Comparison of ENCODE assay signal across 20 mouse cellular contexts in genomic region chr19:59850696-59851095, GRCm38 (mm10).
DNase-seq lines count a peak whose midpoint lies in the region; ATAC-seq and TF ChIP-seq lines count a peak whose summit lies in the region.
"Had no signal": no experiment of that assay in that cellular context is flagged by ENCODE, and none has a peak within 500 bp of the region (broad histone marks: within the 10 kb centered on the region; RNA-seq: fewer than 3 reads in every experiment).

No protein-coding gene starts in this region.

- H3K4me2 ChIP-seq in intestine, embryonic 16.5 days (ENCODE audit: low read depth, low read length): no peak overlapping the region
- no peak overlapping the region for H3K4me2 ChIP-seq in intestine, embryonic 15.5 days (replicated peaks)
- no peak overlapping the region for H3K4me2 ChIP-seq in lung, postnatal 0 days (replicated peaks; ENCODE audit: low read depth, low read length)
- no peak overlapping the region for H3K4me2 ChIP-seq in midbrain, embryonic 11.5 days
- H3K4me2 ChIP-seq in midbrain, embryonic 15.5 days: no peak overlapping the region
- H3K4me2 ChIP-seq: forebrain, embryonic 13.5 days; forebrain, embryonic 15.5 days had no signal

- H3K9ac ChIP-seq in intestine, embryonic 16.5 days (ENCODE audit: low read depth, low read length): no peak overlapping the region
- no peak overlapping the region for H3K9ac ChIP-seq in intestine, embryonic 15.5 days
- H3K9ac ChIP-seq in lung, postnatal 0 days (replicated peaks; ENCODE audit: low read depth): no peak overlapping the region
- H3K9ac ChIP-seq in midbrain, embryonic 11.5 days (ENCODE audit: low read length): no peak overlapping the region
- H3K9ac ChIP-seq in midbrain, embryonic 15.5 days: no peak overlapping the region
- H3K9ac ChIP-seq: forebrain, embryonic 13.5 days; forebrain, embryonic 15.5 days; forebrain, postnatal 0 days had no signal

- 0 out of 2 replicates have a peak, but pooled peaks have one; percentile 42 for ATAC-seq in intestine, embryonic 16.5 days
- no peak for ATAC-seq in intestine, embryonic 15.5 days
- peak; percentile 74 for ATAC-seq in lung, postnatal 0 days
- ATAC-seq in midbrain, embryonic 11.5 days (ENCODE audit: low FRiP score): no peak
- no peak for ATAC-seq in midbrain, embryonic 15.5 days (replicated peaks)
- ATAC-seq: forebrain, embryonic 13.5 days; forebrain, embryonic 15.5 days; forebrain, postnatal 0 days had no signal

- WGBS in intestine, embryonic 16.5 days: 47% methylated on average over 5 of the region's 5 CpGs
- 46% methylated on average over 5 of the region's 5 CpGs for WGBS in intestine, embryonic 15.5 days
- WGBS in lung, postnatal 0 days: 40% methylated on average over 5 of the region's 5 CpGs
- WGBS in midbrain, embryonic 11.5 days: 69% methylated on average over 5 of the region's 5 CpGs
- WGBS in midbrain, embryonic 15.5 days: 60% methylated on average over 5 of the region's 5 CpGs
- WGBS in limb, embryonic 10.5 days: 68% methylated on average over 5 of the region's 5 CpGs

- DNase-seq in lung, postnatal 0 days (ENCODE audit: low spot score): peak; percentile 61
- no peak for DNase-seq in lung, postnatal 14 days
- peak; percentile 65 for DNase-seq in midbrain, embryonic 11.5 days (ENCODE audit: low spot score, missing footprints)
- peak; percentile 28 for DNase-seq in limb, embryonic 10.5 days (ENCODE audit: low spot score)
- no peak for DNase-seq in testis, postnatal 10 days (ENCODE audit: low spot score)
- DNase-seq: adrenal gland, adult 2 months; adrenal gland, postnatal 10 days; adrenal gland, postnatal 25 days; cerebellum, adult 11 months; cerebellum, adult 18-20 months; cerebellum, adult 8-10 months; cerebellum, adult 9-11 months; cerebellum, postnatal 14 days; cerebellum, postnatal 36 days; forebrain, postnatal 0 days had no signal

- H3K4me1 ChIP-seq in intestine, embryonic 16.5 days (ENCODE audit: control insufficient read depth, insufficient read depth, low read length): no peaks in the 10 kb centered on the region
- H3K4me1 ChIP-seq in intestine, embryonic 15.5 days (replicated peaks): no peaks in the 10 kb centered on the region
- no peaks in the 10 kb centered on the region for H3K4me1 ChIP-seq in lung, postnatal 0 days (ENCODE audit: insufficient read depth, low read depth, low read length)
- H3K4me1 ChIP-seq in midbrain, embryonic 11.5 days (ENCODE audit: control insufficient read depth, insufficient read depth, low read length): no peaks in the 10 kb centered on the region
- H3K4me1 ChIP-seq in midbrain, embryonic 15.5 days: no peaks in the 10 kb centered on the region
- H3K4me1 ChIP-seq in limb, embryonic 10.5 days: peaks cover 19% of the 10 kb centered on the region

- H3K9me3 ChIP-seq in intestine, embryonic 16.5 days (ENCODE audit: control insufficient read depth, low read length): no peaks in the 10 kb centered on the region
- no peaks in the 10 kb centered on the region for H3K9me3 ChIP-seq in intestine, embryonic 15.5 days
- H3K9me3 ChIP-seq in lung, postnatal 0 days (ENCODE audit: low read length): no peaks in the 10 kb centered on the region
- no peaks in the 10 kb centered on the region for H3K9me3 ChIP-seq in midbrain, embryonic 11.5 days (ENCODE audit: control insufficient read depth, low read length)
- H3K9me3 ChIP-seq in midbrain, embryonic 15.5 days: no peaks in the 10 kb centered on the region
- no peaks in the 10 kb centered on the region for H3K9me3 ChIP-seq in limb, embryonic 10.5 days (replicated peaks)
- H3K9me3 ChIP-seq: forebrain, embryonic 13.5 days; forebrain, embryonic 15.5 days had no signal

- TF ChIP-seq EP300 in lung, postnatal 0 days (IDR thresholded peaks at IDR 0.05): no peak

- H3K27ac ChIP-seq in intestine, embryonic 16.5 days (ENCODE audit: low read length): no peak overlapping the region
- H3K27ac ChIP-seq in intestine, embryonic 15.5 days: no peak overlapping the region
- H3K27ac ChIP-seq in lung, postnatal 0 days (ENCODE audit: low read length): no peak overlapping the region
- H3K27ac ChIP-seq in midbrain, embryonic 11.5 days (ENCODE audit: low read depth, low read length): no peak overlapping the region
- H3K27ac ChIP-seq in midbrain, embryonic 15.5 days: no peak overlapping the region
- no peak overlapping the region for H3K27ac ChIP-seq in limb, embryonic 10.5 days
- H3K27ac ChIP-seq: forebrain, embryonic 13.5 days; forebrain, embryonic 15.5 days had no signal

- no peaks in the 10 kb centered on the region for H3K27me3 ChIP-seq in intestine, embryonic 16.5 days (replicated peaks; ENCODE audit: control insufficient read depth, insufficient read depth, low read length)
- H3K27me3 ChIP-seq in intestine, embryonic 15.5 days (replicated peaks): no peaks in the 10 kb centered on the region
- H3K27me3 ChIP-seq in lung, postnatal 0 days (replicated peaks; ENCODE audit: insufficient read depth, low read length): no peaks in the 10 kb centered on the region
- no peaks in the 10 kb centered on the region for H3K27me3 ChIP-seq in midbrain, embryonic 11.5 days (ENCODE audit: control insufficient read depth, insufficient read depth, low read length)
- H3K27me3 ChIP-seq in midbrain, embryonic 15.5 days (replicated peaks): no peaks in the 10 kb centered on the region
- no peaks in the 10 kb centered on the region for H3K27me3 ChIP-seq in limb, embryonic 10.5 days (ENCODE audit: low read depth, poor library complexity, severe bottlenecking)
- H3K27me3 ChIP-seq: forebrain, embryonic 13.5 days; forebrain, embryonic 15.5 days had no signal

- H3K4me3 ChIP-seq in intestine, embryonic 16.5 days (ENCODE audit: low read length): no peak overlapping the region
- no peak overlapping the region for H3K4me3 ChIP-seq in intestine, embryonic 15.5 days (replicated peaks)
- no peak overlapping the region for H3K4me3 ChIP-seq in lung, postnatal 0 days (ENCODE audit: low read depth, low read length)
- H3K4me3 ChIP-seq in midbrain, embryonic 11.5 days (ENCODE audit: low read depth, low read length): no peak overlapping the region
- no peak overlapping the region for H3K4me3 ChIP-seq in midbrain, embryonic 15.5 days
- no peak overlapping the region for H3K4me3 ChIP-seq in limb, embryonic 10.5 days
- H3K4me3 ChIP-seq: forebrain, embryonic 13.5 days; forebrain, embryonic 15.5 days had no signal

- no peak for TF ChIP-seq CTCF in lung, postnatal 0 days (IDR thresholded peaks at IDR 0.05)

- no peaks in the 10 kb centered on the region for H3K36me3 ChIP-seq in intestine, embryonic 16.5 days (ENCODE audit: control insufficient read depth, insufficient read depth, low read length)
- no peaks in the 10 kb centered on the region for H3K36me3 ChIP-seq in intestine, embryonic 15.5 days
- H3K36me3 ChIP-seq in lung, postnatal 0 days (ENCODE audit: insufficient read depth, low read length): no peaks in the 10 kb centered on the region
- H3K36me3 ChIP-seq in midbrain, embryonic 11.5 days (ENCODE audit: control insufficient read depth, insufficient read depth, low read length): no peaks in the 10 kb centered on the region
- no peaks in the 10 kb centered on the region for H3K36me3 ChIP-seq in midbrain, embryonic 15.5 days (replicated peaks)
- no peaks in the 10 kb centered on the region for H3K36me3 ChIP-seq in limb, embryonic 10.5 days
- H3K36me3 ChIP-seq: forebrain, embryonic 15.5 days had no signal

Comparison
In these comparisons a context has a peak if more than half of its experiments do, and no peak if none do; other contexts are left out.
1. ATAC-seq: peak in intestine, embryonic 16.5 days (single experiment) and lung, postnatal 0 days (single experiment); none in intestine, embryonic 15.5 days (single experiment), midbrain, embryonic 11.5 days (single experiment) and midbrain, embryonic 15.5 days (single experiment).
2. DNase-seq: peak in lung, postnatal 0 days (single experiment), midbrain, embryonic 11.5 days (single experiment) and limb, embryonic 10.5 days (single experiment); none in lung, postnatal 14 days (single experiment) and testis, postnatal 10 days (single experiment).